Mouse (Mus musculus): ENCODE measurements at regions not wholly inside any gene's neighbourhood (a gene's known extent, or its start where the extent isn't known, plus 50 kb on each side); places are given as distances from the start of the nearest gene placed in this dataset.

DNA sequence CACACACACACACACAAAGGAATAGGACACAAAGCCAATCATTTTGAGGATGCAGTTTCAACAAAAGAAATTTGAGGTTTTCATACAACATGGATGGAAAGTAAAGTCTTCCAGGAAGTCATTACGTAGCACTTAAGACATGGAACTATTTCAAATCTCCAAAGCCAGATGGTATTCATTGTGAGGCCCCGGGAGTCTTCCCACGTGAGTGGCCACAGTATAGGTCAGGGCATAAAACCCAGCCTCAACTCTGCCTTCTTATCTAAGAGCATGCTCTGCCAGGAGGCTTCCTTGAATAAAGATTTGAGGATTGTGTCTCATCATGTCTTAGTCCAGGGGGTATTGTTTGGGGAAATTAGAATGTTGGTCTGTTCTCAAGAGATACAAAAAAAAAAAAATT, 78.0 kb upstream of the Efna5 start:
- TF ChIP-seq EP300 (IDR thresholded peaks at IDR 0.05) (no peak), CTCF (IDR thresholded peaks at IDR 0.05) (no peak)

Measured in lung, postnatal 0 days (tissue).